Mouse (Mus musculus) thymus, adult 2 months (tissue): ENCODE measurements around the gene Fbxl13.

Experiments used
- CTCF ChIP-seq: fragments of 200-500 bp; IDR thresholded peaks from 2 replicates; pipeline ENCODE4 v1.5.1; 2012; ENCODE audit warnings: mild to moderate bottlenecking, control low read depth, low read length, moderate library complexity, borderline replicate concordance; ENCODE audit not compliant: control insufficient read depth, poor library complexity, insufficient read depth; ENCODE audit errors: extremely low read depth
- POLR2A ChIP-seq: fragments of 200-500 bp; IDR thresholded peaks from 2 replicates; pipeline ENCODE4 v1.6.1; 2012; ENCODE audit warnings: mild to moderate bottlenecking, low read length, control low read depth, moderate library complexity; ENCODE audit not compliant: control insufficient read depth, poor library complexity, insufficient read depth; ENCODE audit errors: extremely low read depth

DNA sequence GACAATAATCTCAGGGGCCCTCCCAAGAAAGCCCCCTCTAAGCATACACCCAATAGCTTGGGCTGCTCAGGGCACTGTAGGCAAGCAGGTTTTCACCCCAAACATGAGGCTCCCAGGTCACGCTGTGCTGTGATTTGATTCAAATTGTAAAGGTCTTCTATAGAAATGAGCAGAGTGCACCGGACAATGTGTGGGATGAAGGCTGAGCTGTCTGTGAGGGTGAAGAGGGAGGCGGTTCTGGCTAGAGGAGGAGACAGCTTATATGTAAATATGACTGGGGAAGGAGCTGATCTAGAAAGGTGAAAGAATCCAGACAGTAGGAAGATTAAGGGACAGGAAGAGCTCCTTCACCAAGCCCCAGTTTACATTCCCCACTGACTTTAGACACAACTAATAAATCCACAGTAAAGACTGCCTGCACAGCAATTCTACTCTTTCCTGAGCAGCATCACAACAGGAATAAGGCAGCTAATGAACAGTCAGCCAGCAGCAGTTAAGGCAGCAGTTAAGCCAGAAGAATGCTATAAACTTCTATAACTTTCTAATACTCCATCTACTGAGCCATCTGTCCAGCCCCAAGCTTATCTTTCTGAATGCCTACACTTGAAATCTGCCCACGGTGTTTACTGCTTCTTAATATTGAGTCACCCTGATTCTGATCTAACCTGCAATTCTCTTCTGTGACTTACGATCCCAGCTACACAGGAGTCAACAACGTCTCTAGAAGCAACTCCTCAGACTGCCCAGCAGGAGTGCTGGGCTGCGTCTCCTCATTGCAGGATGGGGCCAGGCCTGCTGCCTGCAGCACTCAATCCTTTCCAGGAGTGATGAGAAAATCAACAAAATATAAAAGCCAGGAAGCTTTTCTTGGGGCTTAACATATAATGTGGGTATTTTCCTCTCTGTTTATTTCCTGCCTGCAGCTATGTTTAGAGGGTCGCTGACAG is 22.0 kb upstream of the Fbxl13 start:
- TF ChIP-seq CTCF, result no peak
- no peak for TF ChIP-seq POLR2A
